Mouse (Mus musculus): ENCODE measurements at regions not wholly inside any gene's neighbourhood (a gene's known extent, or its start where the extent isn't known, plus 50 kb on each side); places are given as distances from the start of the nearest gene placed in this dataset.

DNA sequence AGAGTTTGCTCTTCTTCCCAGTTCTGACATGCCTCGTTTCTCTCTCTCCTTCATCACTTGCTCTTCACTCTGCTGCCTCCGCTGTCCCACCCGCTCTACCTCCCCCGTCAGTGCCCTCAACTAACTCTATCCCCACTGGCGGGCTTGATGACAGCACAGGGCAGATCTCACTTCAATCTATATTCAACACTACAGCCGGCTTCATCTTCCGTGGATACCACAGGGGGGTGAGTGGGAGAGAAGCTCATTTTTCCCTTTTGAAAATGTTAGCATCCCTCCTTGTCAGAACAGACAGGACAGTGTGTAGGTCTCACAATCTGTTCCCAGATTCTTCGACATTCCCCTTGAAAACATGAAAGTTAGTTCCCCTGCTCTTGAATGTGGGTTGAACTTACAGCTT, 200.2 kb upstream of the Mkln1 start:
- no peak overlapping the region for H3K4me3 ChIP-seq (ENCODE audit: low read length)
- no peaks in the 10 kb centered on the region for H3K4me1 ChIP-seq (ENCODE audit: control insufficient read depth, insufficient read depth, low read length)
- no peaks in the 10 kb centered on the region for H3K27me3 ChIP-seq (ENCODE audit: control insufficient read depth, insufficient read depth, low read length)
- no peak overlapping the region for H3K9ac ChIP-seq (ENCODE audit: low read depth, low read length)
- no peak overlapping the region for H3K27ac ChIP-seq (ENCODE audit: low read depth, low read length)
- no peak overlapping the region for H3K4me2 ChIP-seq (replicated peaks; ENCODE audit: low read depth, low read length)
- 66% methylated on average over 8 of the region's 8 CpGs for whole genome bisulfite sequencing
- H3K9me3 ChIP-seq (ENCODE audit: control insufficient read depth, low read length) = no peaks in the 10 kb centered on the region
- H3K36me3 ChIP-seq (ENCODE audit: control insufficient read depth, insufficient read depth, low read length) = no peaks in the 10 kb centered on the region
- ATAC-seq (ENCODE audit: low FRiP score, low TSS enrichment) = no peak

DNA sequence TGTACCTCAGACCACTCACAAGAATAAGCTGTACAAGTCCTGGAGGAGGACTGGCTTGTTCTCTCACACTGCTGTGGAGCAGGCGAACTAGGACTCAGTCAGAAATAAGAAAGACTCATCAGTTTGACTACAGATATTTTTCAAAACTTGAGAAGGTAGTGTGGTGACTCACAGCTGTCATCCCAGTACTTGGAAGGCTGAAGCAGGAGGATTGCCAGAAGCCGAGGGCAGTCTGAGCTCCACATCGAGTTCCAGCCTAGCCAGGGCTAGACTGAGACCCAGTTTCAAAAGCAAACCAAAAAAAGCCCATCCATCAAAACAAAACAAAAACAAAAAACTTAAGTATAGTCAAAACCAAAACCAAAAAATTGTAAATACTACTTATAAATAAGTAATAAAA, 197.8 kb upstream of the Mkln1 start:
- Histone ChIP-seq H3K36me3 (ENCODE audit: control insufficient read depth, insufficient read depth, low read length) (no peaks in the 10 kb centered on the region), H3K4me2 (replicated peaks; ENCODE audit: low read depth, low read length) (no peak overlapping the region), H3K27me3 (ENCODE audit: control insufficient read depth, insufficient read depth, low read length) (no peaks in the 10 kb centered on the region), H3K9ac (ENCODE audit: low read depth, low read length) (no peak overlapping the region), H3K27ac (ENCODE audit: low read depth, low read length) (no peak overlapping the region), H3K4me1 (ENCODE audit: control insufficient read depth, insufficient read depth, low read length) (no peaks in the 10 kb centered on the region), H3K4me3 (ENCODE audit: low read length) (no peak overlapping the region), H3K9me3 (ENCODE audit: control insufficient read depth, low read length) (no peaks in the 10 kb centered on the region)
- no peak for ATAC-seq (ENCODE audit: low FRiP score, low TSS enrichment)
- 88% methylated on average over 3 of the region's 3 CpGs for WGBS

DNA sequence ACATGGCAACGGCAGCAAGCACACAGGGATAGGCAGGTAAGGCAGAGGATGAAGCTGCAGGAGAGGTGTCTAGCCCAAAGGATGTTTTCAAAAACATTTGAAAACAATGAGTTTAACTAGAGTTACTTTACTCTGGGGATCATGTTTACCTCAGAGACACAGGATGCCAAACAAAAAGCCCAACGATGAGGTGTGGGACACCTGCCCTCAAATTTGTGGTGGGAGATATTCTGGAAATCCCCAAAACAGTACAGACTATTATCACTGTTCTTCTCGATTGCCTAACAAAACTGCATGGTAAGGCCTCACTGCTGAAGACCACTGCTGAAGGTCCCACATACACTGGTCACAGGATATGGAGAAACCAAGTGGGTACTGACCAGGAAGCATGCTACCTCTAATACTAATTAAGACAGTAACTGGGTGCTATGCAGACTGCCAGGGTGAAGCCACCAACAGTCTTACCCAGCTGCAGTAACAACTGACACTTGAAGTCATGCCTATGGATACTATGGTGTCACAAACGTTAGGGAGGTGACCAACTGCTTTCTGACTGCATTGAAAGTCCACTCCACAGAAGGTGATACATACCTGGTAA, 197.1 kb upstream of the Mkln1 start:
- no peaks in the 10 kb centered on the region for H3K4me1 ChIP-seq (ENCODE audit: control insufficient read depth, insufficient read depth, low read length)
- no peak for ATAC-seq (ENCODE audit: low FRiP score, low TSS enrichment)
- no peak overlapping the region for H3K4me2 ChIP-seq (replicated peaks; ENCODE audit: low read depth, low read length)
- no peak overlapping the region for H3K27ac ChIP-seq (ENCODE audit: low read depth, low read length)
- no peak overlapping the region for H3K4me3 ChIP-seq (ENCODE audit: low read length)
- no peaks in the 10 kb centered on the region for H3K9me3 ChIP-seq (ENCODE audit: control insufficient read depth, low read length)
- H3K27me3 ChIP-seq (ENCODE audit: control insufficient read depth, insufficient read depth, low read length) = no peaks in the 10 kb centered on the region
- 83% methylated on average over 4 of the region's 4 CpGs for WGBS
- H3K9ac ChIP-seq (ENCODE audit: low read depth, low read length) = no peak overlapping the region
- no peaks in the 10 kb centered on the region for H3K36me3 ChIP-seq (ENCODE audit: control insufficient read depth, insufficient read depth, low read length)

DNA sequence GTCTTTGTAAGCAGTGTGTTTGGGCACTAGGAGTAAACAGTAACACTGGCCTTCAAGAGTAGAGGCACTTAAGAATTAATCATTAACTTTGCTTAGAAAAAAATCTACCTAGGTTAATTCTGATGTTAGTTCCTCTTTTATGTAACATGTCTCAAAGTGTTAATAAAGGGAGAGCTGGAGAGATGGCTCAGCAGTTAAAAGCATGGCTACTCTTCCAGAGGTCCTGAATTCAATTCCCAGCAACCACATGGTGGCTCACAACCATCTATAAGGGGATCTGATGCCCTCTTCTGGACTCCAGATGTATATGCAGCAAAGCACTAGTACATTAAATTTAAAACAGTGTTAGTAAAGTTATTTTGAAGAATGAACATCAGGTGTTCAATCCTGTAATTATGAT, 195.9 kb upstream of the Mkln1 start:
- no peaks in the 10 kb centered on the region for H3K4me1 ChIP-seq (ENCODE audit: control insufficient read depth, insufficient read depth, low read length)
- H3K9me3 ChIP-seq (ENCODE audit: control insufficient read depth, low read length) = no peaks in the 10 kb centered on the region
- H3K9ac ChIP-seq (ENCODE audit: low read depth, low read length) = no peak overlapping the region
- H3K36me3 ChIP-seq (ENCODE audit: control insufficient read depth, insufficient read depth, low read length) = no peaks in the 10 kb centered on the region
- no peaks in the 10 kb centered on the region for H3K27me3 ChIP-seq (ENCODE audit: control insufficient read depth, insufficient read depth, low read length)
- H3K4me3 ChIP-seq (ENCODE audit: low read length) = no peak overlapping the region
- no peak overlapping the region for H3K4me2 ChIP-seq (replicated peaks; ENCODE audit: low read depth, low read length)
- H3K27ac ChIP-seq (ENCODE audit: low read depth, low read length) = no peak overlapping the region
- ATAC-seq (ENCODE audit: low FRiP score, low TSS enrichment) = no peak

DNA sequence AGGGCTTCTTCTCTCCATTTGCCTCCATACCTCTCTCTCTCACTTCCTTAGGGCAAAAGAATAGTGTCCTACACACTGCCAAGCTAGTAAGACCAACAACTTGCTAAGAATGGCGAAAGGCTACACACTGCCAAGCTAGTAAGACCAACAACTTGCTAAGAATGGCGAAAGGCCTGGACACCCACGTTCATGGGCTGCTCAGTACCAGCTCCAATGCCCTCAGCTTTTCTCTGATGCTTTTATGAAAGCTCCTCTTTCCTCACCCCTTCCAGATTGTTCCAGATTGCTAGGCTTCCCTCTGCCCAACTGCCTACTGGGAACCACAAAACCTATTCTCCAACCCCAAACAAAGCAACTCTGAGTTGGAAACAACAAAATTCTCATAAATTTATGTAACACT, 194.1 kb upstream of the Mkln1 start:
- Histone ChIP-seq H3K4me2 (replicated peaks; ENCODE audit: low read depth, low read length) (no peak overlapping the region), H3K4me3 (ENCODE audit: low read length) (no peak overlapping the region), H3K9ac (ENCODE audit: low read depth, low read length) (no peak overlapping the region), H3K27me3 (ENCODE audit: control insufficient read depth, insufficient read depth, low read length) (no peaks in the 10 kb centered on the region), H3K4me1 (ENCODE audit: control insufficient read depth, insufficient read depth, low read length) (no peaks in the 10 kb centered on the region), H3K36me3 (ENCODE audit: control insufficient read depth, insufficient read depth, low read length) (no peaks in the 10 kb centered on the region), H3K27ac (ENCODE audit: low read depth, low read length) (no peak overlapping the region), H3K9me3 (ENCODE audit: control insufficient read depth, low read length) (no peaks in the 10 kb centered on the region)
- WGBS = 81% methylated on average over 3 of the region's 3 CpGs
- ATAC-seq (ENCODE audit: low FRiP score, low TSS enrichment) = no peak

DNA sequence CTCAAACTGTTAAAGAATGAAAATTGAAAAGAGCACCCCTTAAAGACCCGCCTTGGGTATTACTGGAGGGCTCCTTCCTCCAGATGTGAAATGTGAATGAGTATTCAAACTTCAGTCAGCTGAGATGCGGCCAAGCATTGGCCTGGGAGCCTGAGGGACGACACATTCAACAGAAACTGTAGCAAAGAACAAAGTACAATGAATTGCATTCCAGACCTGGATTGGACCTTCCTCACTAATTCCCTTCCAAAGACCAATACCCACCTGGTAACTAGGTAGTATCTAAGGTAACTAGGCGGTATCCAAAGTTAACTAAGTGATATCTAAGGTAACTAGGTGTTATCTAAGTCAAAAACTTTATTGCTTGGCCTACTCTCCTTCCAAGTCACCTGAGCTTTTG, 193.7 kb upstream of the Mkln1 start:
- no peak for ATAC-seq (ENCODE audit: low FRiP score, low TSS enrichment)

DNA sequence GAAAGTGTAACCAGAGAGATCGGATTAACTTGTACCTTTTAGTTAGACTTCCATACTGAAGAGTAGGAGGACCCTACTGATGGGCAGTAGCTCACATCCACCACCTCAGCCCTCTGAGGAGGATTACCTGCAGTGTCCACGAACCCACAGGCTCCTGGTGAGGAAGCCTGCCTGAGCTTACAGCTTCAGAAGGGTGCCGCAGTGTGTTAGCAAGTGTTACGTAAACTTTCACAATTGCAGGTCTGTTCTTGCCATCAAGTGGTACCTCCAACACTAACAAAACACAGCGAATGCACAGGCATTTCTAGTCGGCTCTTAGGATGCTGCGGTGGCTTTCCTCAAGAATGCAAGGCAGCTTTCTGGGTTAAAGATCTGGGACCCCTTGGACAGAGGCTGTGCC, 192.4 kb upstream of the Mkln1 start:
- no peak overlapping the region for H3K27ac ChIP-seq (ENCODE audit: low read depth, low read length)
- H3K27me3 ChIP-seq (ENCODE audit: control insufficient read depth, insufficient read depth, low read length) = no peaks in the 10 kb centered on the region
- 83% methylated on average over 7 of the region's 7 CpGs for WGBS
- H3K9me3 ChIP-seq (ENCODE audit: control insufficient read depth, low read length) = no peaks in the 10 kb centered on the region
- no peak for ATAC-seq (ENCODE audit: low FRiP score, low TSS enrichment)
- H3K9ac ChIP-seq (ENCODE audit: low read depth, low read length) = no peak overlapping the region
- no peaks in the 10 kb centered on the region for H3K36me3 ChIP-seq (ENCODE audit: control insufficient read depth, insufficient read depth, low read length)
- H3K4me3 ChIP-seq (ENCODE audit: low read length) = no peak overlapping the region
- no peak overlapping the region for H3K4me2 ChIP-seq (replicated peaks; ENCODE audit: low read depth, low read length)
- H3K4me1 ChIP-seq (ENCODE audit: control insufficient read depth, insufficient read depth, low read length) = no peaks in the 10 kb centered on the region

More for the DNA sequence above, 193.7 kb upstream of the Mkln1 start:
- no peak overlapping the region for H3K4me2 ChIP-seq (replicated peaks; ENCODE audit: low read depth, low read length)
- no peaks in the 10 kb centered on the region for H3K27me3 ChIP-seq (ENCODE audit: control insufficient read depth, insufficient read depth, low read length)
- H3K9me3 ChIP-seq (ENCODE audit: control insufficient read depth, low read length) = no peaks in the 10 kb centered on the region
- no peak overlapping the region for H3K9ac ChIP-seq (ENCODE audit: low read depth, low read length)
- 85% methylated on average over 4 of the region's 4 CpGs for WGBS
- H3K4me1 ChIP-seq (ENCODE audit: control insufficient read depth, insufficient read depth, low read length) = no peaks in the 10 kb centered on the region
- H3K27ac ChIP-seq (ENCODE audit: low read depth, low read length) = no peak overlapping the region
- H3K4me3 ChIP-seq (ENCODE audit: low read length) = no peak overlapping the region
- H3K36me3 ChIP-seq (ENCODE audit: control insufficient read depth, insufficient read depth, low read length) = no peaks in the 10 kb centered on the region

DNA sequence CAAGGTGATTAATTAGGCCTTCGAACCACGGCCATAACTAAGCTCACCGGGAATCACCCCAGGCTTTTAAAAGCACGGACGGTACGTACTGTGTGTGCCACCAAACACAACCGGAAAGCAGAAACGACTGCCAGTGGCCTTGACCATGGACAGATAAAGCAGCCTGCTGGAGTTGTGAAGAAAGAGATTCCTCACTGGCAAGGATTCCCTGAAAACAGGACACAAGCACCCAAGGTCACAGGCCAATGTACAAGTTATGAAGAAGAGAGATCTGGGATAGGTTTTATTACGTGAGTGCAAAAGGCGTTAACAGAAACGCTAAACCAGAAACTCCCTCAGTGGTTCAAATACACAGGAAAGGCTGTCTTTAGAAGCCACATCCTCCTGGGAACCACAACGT, 191.3 kb upstream of the Mkln1 start:
- no peak for ATAC-seq (ENCODE audit: low FRiP score, low TSS enrichment)
- H3K9ac ChIP-seq (ENCODE audit: low read depth, low read length) = no peak overlapping the region
- WGBS = 68% methylated on average over 12 of the region's 12 CpGs
- no peak overlapping the region for H3K27ac ChIP-seq (ENCODE audit: low read depth, low read length)
- H3K4me2 ChIP-seq (replicated peaks; ENCODE audit: low read depth, low read length) = no peak overlapping the region
- no peaks in the 10 kb centered on the region for H3K27me3 ChIP-seq (ENCODE audit: control insufficient read depth, insufficient read depth, low read length)
- no peaks in the 10 kb centered on the region for H3K36me3 ChIP-seq (ENCODE audit: control insufficient read depth, insufficient read depth, low read length)
- no peaks in the 10 kb centered on the region for H3K4me1 ChIP-seq (ENCODE audit: control insufficient read depth, insufficient read depth, low read length)
- no peak overlapping the region for H3K4me3 ChIP-seq (ENCODE audit: low read length)
- H3K9me3 ChIP-seq (ENCODE audit: control insufficient read depth, low read length) = no peaks in the 10 kb centered on the region

DNA sequence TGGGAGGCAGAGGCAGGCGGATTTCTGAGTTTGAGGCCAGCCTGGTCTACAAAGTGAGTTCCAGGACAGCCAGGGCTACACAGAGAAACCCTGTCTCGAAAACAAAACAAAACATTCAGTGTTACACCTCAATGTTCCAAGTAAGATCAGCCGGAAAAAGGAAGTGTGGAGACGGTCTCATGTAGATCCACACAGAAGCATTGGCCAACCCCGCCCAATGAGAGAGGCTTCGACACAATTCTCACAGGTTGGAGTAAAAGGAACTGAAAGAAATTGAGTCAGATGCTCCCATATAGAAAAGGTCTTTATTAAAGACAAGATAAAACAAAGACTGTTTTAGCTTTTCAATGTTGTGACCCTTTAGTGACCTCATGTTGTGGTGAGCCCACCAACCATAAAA, 190.3 kb upstream of the Mkln1 start:
- WGBS = 92% methylated on average over 6 of the region's 6 CpGs
- H3K4me2 ChIP-seq (replicated peaks; ENCODE audit: low read depth, low read length) = no peak overlapping the region
- H3K27ac ChIP-seq (ENCODE audit: low read depth, low read length) = no peak overlapping the region
- no peak overlapping the region for H3K4me3 ChIP-seq (ENCODE audit: low read length)
- H3K36me3 ChIP-seq (ENCODE audit: control insufficient read depth, insufficient read depth, low read length) = no peaks in the 10 kb centered on the region
- no peaks in the 10 kb centered on the region for H3K4me1 ChIP-seq (ENCODE audit: control insufficient read depth, insufficient read depth, low read length)
- no peaks in the 10 kb centered on the region for H3K9me3 ChIP-seq (ENCODE audit: control insufficient read depth, low read length)
- no peak for ATAC-seq (ENCODE audit: low FRiP score, low TSS enrichment)
- H3K27me3 ChIP-seq (ENCODE audit: control insufficient read depth, insufficient read depth, low read length) = no peaks in the 10 kb centered on the region
- H3K9ac ChIP-seq (ENCODE audit: low read depth, low read length) = no peak overlapping the region
